Mouse (Mus musculus): Measurements from ENCODE around the gene Gas2.

The Gas2 gene

DNA sequence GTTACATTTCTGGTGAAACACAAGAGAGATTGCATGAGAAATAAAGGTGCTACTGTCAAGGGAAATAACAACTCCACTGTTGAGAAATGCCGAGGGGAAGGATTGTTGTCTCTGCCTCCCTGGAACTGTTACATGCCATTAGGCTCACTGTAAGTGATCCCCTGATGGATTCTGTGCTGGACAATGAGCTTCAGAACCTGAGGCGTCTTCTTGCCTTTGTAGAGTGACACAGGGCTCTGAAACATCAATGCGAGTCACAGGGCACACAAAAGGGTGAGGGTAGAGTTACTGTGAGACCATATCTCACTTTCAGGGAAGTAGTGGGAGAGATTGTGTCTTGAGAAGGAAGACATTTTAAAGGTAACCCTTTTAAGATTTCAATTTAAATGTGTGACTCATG, 23.5 kb downstream of the Gas2 start:
- no peak for DNase-seq

DNA sequence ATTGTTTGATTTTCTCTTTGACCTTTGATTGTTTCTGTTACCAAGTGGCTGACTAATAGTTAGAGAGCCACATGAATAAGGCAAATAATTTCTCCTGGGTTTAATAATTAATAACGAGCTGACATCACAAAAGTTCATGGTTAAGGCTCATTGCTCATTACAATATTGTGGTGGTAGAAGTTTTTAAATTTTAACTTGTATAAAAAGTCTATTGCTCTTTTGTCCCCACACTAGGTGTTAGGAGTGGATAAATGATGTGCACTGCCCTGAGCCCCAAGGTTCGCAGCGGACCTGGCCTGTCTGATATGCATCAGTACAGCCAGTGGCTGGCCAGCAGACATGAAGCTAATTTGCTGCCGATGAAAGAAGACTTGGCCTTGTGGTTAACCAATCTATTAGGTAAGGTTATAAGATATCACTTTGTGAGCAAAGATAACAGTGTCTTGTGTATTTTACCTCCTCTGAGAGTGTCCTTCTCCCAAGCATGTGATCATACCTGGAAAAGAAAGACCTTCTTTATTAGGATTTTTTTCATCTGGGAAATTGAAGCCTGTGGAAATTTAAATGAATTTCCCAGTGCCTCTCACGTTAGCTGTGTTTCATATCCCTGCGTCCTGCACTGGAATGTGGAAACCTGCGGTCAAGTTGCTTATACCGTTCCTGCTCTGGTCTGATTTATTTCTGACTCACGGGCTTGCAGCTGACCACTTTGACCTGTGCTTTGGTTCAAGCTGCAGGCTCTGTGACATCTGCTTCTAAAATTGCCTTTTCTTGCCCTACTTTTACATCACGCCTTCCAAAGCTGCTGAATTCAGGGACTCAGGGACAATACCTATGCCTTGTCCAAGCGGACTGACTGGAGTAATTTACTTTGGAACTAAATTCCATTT, 26.1 kb downstream of the Gas2 start:
- peak; percentile 63 for DNase-seq

DNA sequence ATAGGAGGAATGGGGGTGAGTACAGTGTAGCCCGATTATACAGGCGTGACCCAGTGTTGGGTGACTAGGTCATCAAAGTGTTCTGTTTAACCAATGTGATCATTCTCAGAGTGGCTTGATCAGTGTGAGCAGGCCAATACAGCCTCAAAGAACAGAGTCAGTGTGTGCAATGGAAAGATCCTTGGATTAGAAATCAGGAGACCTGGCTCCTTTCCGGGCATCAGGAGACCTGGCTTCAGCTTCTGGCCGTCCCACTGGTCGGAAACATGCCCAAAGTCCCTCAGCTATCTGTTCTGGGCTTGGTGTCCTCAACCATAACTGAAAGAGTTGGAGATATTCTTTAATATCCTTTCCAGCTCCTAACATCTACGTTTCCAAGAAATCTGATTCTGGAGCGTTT, 27.8 kb downstream of the Gas2 start:
- no peak for DNase-seq

DNA sequence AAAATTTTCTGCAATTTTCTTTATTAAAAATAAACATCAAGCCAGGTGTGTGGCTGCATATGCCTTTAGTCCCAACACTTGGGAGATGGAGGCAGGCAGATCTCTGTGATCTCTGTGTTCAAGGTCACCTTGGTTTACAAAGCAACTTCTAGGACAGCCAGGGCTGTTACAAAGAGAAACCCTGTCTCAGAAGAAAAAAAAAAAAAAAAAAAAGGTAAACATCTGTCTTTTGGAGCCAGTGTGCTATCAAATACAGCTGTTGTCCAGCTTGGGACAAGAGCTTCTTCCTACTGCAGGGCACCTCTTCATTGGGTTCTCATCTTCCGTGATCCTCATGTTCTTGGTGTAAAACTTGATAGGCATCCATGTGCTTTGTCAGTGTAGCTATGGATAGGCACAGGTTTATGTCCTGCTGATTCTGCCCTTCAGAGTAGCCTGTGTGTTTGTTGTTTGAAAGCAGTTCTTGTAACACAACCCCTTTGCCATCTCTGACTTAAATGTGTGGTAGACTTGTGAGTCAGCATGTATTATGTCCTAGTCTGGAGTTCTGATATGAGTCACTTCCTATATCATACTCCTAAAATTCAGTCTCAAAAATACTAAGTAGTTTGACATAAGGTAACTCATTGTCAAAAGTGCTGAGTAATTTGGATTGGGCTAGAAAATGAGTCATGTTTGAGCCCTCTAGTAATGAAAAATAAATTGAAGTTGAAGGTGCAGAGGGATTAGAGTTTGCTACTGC, 30.6 kb downstream of the Gas2 start:
- no peak for DNase-seq

DNA sequence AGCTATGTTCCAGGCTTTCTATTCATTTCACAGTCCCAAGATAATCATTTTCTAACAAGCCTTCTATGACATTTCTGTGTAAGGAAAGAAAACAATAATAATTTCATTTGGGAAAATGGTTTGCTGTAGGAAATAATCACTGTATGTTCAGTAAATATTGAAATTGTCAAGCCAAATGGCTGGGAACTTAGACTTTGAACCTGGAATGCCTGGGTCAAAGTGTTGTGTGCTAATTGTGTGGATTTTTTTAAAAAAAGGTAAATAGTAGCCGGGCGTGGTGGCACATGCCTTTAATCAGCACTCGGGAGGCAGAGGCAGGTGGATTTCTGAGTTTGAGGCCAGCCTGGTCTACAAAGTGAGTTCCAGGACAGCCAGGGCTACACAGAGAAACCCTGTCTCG, 31.2 kb downstream of the Gas2 start:
- no peak for DNase-seq

DNA sequence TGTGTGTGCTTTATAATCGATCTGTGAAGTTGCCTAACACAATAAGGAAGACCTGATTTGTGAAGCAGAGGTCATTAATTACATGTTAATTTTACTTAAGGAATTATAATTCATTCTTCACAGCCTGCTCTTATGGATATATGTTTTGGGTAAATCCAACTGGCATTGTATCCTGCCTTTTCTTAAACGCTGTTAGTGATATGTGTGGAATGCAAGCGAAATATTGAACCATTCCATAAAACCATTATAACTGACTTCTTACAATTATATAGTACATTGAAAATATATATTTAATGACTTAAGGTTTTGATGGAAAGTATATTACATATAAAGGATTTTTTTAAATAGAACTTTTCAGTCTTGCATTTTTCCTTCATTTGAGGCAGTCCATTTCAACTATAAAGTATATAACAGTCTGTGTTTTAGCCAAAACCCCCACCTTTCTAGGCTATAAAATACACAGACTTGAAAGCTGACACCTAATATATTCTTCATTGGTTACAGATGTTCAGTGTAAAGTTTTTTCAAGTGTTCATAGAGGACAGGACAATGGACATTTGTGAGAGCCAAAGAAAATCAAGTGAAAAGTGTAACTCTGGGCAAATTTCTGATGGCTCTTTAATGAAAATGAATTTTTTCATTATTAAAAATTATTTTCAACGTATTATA, 32.5 kb downstream of the Gas2 start:
- no peak for DNase-seq

DNA sequence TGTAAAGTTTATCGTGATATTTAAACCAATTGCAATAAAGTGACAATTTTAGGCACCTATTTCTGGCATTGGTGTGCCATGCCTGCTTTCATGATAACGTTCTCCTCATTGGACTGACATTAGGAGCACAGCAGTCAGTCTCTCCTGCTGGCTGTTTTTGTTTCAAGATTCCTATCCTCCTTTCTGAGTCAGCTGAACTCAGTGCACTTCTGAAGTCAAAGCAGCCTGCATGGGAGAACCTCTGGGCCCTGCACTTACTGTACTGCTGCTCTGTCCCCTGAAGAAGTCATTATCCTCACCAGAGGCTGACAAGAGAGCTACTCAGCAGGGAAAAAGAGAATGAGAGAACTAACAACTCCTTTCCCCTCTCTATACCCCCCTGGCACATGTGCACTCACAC, 33.1 kb downstream of the Gas2 start:
- no peak for DNase-seq

DNA sequence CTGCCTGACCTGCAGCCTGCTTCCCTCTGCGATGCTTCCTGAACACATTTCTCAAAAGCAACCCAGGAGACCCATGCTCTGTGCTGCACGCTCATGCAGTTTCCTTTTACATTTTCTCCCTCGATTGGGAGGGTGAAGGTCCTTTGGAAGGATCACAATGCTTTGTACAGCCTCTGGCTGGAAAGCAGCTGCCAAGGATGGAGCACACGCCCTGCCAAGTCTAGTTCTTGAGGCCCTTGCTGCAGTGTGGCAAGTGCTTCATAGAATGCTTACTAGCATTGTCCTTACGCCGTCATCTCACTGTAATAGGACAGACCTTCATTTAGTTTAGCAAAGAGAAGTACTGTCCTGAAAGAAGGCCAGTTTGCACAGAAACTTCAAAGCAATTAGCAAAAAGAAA, 37.3 kb downstream of the Gas2 start:
- DNase-seq, result no peak

DNA sequence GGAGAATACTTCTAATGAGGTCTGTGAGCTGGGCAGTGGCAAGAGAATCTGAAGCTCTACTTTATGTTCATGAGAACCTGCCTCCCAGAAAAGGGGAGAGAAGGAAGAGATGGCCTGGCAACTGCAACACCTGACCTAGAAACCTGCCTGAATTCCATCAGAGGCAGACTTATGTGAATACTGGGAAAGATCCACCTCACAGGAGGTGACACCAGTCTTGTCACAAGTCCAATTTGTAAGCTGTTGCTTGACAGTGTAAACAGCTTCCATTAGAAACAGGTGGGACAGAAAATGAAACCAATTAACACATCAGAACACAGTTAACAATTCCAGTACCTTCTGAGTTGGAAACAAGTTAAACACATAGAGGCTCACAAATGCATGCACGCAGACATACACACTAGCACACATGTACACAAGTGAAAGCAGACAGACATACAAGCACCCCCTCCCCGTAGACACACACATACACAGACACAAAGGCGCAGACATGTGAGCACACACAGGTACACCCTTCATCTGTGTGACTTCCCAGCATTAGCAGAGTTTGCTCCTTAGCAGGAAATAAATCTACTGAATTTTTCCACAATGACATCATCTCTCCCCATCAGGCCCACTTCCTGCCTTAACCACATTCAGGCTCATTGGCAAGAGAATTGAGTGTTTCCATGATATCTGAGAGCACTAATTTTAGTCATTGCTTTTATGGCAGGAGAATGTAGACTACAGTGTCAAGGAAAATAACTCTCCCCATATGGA, 51.7 kb downstream of the Gas2 start:
- no peak for DNase-seq

DNA sequence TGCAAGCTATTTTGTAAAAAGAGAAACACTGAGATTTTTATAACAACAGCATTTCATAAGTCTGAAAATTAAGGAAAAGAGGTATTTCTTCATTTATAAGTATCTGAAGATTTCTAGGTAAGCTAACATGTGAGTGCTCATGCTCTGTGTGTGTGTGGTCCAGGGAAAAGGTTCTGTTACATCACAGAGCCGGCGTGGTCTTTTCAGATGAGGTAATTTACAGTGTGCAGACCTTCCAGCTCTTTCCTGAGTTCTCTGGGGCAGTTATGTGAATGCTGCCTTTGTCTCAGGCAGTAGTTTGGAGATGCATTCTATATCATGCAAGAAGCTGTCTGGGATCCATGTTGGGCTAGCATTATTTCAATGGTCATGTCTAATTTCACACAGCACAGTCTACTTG, 52.3 kb downstream of the Gas2 start:
- no peak for DNase-seq

DNA sequence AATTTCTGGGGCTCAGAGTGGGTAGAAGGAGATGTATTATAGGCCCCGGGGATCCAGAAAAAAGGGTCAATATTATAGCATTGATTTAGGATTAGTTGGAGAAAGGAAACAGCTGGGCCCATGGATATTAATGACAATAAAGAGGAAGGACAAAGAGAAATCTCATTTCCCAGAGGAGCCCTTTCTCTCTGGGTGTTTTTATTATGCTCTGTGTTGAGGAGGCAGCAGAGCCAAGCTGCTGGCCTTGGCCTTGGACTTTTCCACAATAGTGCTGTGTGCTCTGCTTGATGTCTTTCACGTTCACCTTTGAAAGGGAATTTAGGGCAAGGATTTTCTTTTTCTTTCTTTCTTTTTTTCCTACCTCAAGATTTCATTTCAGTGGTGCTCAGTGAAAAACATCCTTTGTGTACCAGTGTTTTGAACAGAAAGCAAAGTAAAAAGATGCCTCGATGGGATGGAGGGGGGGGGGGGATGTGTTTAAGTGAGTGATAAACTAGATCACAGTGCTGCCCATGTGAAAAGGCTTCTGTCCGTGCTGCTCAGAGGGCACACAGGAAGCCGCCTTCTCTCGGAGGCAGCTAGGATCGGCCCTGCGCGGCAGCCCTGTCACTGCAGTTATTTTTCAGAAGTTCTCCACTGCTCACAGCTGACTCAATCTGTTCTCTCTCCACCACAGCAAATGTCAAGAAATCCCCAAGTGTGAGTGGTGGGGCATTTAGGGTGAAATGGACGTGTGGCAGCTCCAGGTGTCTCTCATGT, 67.1 kb downstream of the Gas2 start:
- no peak for DNase-seq

DNA sequence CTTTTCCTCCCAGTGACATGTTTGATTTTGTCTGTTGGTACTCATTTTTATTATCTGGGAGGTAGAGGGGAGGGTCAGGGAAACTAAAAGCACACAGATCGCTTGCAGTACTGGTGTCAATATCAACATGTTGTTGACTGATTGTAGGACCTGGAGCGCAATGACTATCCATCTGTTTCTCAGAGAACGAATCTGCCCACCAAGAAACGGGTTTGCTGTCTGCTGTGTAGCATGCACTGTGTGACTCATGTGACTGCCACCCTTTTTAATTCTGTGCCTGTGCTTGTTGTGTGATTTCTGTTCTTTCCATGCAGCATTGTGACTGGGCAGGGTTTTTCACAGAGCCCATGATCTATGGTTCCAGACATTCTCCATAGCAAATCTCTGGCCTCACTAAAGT, 69.4 kb downstream of the Gas2 start:
- DNase-seq, result no peak

DNA sequence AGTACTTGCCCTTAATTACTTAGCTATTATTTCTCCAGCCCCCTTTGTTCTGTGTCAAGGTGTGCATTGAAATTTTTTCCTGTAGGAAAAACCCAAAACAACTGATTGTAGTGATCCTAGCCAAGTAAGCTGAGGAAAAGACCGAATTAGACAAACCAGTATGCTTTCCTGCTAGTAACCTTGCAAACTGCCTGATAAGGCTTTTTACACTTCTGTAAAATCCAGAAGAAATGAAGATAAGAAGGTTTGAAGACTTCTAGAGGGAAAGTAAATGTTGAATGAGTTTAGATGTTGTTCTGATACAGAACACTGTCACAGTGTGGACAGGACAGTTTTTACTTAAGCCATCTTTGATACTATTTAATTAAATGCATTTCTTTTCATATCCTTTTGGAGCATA, 75.5 kb downstream of the Gas2 start:
- no peak for DNase-seq

DNA sequence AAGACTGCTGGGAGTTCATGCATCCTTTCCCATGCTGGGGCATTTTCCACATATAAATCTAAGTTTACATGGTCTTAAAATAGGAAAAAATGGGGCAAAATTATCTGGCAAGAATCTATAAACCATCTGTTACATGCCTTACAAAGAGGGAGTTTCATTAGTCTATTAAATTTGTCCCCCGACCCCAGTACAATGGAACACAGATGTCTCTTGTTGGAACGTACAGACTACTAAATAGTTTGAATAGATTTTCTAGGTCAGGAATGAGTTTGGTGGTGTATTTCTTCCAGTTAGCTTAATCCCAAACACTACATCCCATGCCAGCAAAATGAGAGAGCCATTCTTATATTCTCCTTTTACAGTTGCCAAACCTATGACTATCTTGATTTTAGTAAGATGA, 78.6 kb downstream of the Gas2 start:
- no peak for DNase-seq

DNA sequence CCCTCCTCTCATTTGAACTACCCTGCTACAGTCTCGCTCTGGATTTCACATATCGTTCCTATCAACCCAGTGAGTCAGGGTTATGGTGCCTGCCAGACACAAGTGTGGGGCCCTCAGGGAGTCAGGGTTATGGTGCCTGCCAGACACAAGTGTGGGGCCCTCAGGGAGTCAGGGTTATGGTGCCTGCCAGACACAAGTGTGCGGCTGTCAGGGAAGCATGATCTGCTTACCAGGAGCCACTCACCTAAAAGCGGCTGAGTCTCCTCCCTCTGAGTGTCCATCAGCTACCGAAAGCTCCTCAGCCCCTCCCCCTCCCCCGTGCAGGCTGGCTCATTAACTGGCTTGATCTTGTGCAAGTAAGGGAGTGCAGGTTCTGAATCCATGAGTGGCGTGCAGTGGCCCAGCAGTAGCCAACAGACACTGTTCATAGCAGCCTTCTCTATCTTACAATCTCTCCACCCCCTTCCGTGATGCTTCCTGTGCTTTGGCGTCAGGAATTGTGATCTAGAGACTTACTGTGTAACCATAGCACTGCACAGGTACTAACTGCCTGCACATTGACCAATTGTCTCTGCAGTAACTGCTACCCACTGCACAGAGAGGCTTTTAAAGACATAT, 93.7 kb downstream of the Gas2 start:
- DNase-seq, result peak; percentile 9

DNA sequence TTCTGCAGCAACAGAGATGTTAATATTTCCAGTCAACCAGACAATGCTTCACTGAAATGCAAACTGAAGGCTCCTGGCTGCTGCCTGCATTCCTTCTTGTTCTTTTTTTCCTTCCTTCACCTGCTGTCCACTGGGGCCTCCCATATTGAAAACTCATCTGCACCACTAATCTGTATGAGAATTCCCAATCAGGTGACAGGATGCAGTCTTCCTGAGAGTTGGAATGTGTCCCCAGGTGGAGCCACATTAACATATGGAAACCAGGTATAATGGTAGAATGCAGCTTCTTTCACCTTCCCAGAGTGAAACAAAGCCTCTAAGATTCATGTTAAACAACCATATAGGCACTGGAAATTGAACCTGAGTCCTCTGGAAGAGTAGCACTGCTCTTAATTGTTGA, 96.0 kb downstream of the Gas2 start:
- DNase-seq, result no peak

DNA sequence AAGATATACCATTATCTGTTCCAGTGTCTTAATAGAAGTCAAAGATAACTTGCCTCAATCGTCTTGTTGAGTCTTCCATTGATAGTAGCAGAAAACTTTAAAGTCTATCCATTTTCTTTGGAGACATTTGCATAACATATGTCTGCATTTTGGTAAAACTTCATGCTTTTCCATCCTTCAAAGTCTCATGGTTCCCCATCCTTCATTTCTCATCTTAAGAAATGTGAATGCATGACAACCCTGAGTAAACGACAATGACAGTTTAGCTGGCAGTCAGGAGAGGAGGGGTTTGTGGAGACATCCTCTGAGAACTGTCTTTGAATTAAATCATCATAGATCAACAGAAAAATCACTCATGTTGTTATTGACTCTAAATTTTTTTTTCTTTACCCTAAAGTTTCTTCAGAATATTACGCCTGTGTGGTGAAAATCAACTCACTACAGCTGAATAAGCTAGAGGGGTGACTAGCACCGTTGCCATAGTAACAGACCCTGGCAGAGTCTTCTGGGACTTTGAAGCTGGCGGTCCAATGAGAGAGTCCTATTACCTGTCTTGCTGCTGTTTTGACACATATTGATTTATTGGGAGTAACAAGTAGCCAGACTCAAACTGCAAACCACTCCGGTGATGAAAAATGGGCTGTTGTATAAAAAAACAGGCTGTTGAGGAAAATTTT, 99.0 kb downstream of the Gas2 start:
- DNase-seq, result no peak

DNA sequence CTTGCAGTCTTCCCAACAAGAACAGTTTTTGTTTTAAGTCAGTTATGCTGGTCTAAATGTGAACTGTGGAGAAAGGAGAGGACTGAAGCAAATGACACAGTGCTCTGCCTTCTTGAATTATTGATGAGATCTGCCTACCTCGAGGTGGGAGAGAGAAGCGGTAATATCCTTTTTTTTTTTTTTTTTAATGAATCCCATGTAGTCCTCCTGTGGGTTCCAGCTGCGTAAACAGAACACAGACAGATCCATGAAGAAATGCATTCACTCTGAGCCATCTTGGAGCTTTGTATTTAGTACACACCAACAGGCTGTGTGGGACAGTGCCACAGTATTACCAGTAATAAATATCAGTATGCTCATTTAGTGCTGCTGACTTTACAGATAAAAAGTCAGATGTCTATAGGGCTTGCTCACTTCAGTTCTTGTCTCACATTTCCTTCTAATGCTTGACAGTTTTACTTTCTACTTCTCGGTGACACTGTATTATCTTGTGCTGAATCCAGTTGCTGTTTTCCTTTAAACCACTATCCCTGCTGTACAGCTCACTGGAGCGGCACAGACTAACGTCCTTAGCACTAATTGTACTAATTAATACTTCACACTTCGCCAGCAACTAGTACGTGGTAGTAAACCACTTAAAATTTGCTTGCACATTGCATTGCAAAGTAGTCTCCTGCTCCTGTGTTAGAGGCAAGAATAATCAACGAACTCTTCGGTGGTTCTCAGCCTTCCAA, 100.6 kb downstream of the Gas2 start:
- DNase-seq, result no peak

DNA sequence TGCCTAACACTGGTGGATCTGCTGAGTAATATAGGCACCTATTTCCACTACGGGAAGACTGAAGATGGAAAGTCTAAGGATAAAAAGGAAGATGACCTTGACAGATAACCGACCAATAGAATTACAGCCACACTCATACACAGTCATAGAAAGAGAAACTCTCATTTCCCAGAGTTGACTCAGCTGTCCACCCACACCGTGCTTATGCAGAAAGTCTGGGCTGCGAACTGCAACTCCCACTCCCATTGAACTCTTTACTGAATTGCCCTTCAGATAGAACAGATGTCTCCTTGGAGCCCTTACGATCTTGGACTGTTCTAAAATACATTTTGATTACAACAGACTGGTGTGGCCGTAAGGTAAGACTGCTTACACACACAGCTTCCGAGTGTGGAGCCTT, 102.9 kb downstream of the Gas2 start:
- no peak for DNase-seq

DNA sequence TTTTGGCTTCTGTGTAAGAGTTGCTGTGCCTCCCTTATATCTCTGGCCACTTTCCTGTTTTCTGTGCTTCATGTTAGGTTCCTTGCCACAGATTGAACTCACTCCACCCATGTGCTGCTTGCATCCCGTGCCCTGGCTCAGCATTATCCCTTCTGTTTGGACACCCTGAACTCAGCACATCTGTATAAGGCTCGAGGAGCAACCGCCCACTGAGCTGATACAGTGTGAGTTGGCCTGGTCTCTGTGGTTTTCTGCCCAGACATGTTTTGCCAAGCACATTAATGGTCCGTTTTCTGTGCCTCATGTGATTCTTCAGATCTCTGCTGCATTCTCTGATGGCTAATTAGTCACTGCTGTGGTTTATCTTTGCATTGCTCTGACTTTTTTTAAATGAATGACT, 105.8 kb downstream of the Gas2 start:
- DNase-seq, result no peak

DNA sequence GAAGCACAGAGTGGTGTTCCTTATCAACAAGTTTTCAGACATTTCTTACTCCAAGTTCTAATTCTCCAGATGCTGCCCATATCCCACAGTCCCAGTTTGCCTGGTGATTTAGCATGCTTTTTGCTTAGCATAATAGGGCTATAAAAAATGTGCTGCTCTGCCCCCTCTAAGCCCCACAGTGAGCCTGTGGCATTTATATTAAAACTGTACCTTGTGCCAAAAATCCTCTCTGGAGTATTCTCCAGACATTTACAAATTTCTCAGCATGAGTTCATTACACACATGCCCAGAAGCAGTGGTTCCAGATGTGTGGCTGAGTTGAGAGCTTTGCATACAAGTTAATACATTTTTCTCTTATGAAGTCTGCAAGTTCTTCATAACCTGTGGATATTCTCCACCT, 107.6 kb downstream of the Gas2 start:
- DNase-seq, result no peak

Data from kidney, postnatal 10 days (tissue).